Mouse (Mus musculus): ENCODE results near the gene AI597479.
"Not testable (repeated sequence)": the region's sequence is repeated elsewhere in the genome, so short reads cannot be mapped to it uniquely, and the experiment has no call there.

Gene AI597479

GRCm38 (mm10) chr1:43127196-43127595 lies 28.7 kb downstream of the AI597479 start:
- DNase-seq: no peak

GRCm38 (mm10) chr1:43127820-43128610 lies 29.5 kb downstream of the AI597479 start:
- no peak for DNase-seq

- no peak for DNase-seq
Measured at GRCm38 (mm10) chr1:43130219-43130981, 31.9 kb downstream of the AI597479 start.

- DNase-seq: no peak
Measured at GRCm38 (mm10) chr1:43131591-43131990, 33.1 kb downstream of the AI597479 start.

GRCm38 (mm10) chr1:43136488-43137029 lies 38.0 kb downstream of the AI597479 start:
- not testable (repeated sequence) for DNase-seq

DNA sequence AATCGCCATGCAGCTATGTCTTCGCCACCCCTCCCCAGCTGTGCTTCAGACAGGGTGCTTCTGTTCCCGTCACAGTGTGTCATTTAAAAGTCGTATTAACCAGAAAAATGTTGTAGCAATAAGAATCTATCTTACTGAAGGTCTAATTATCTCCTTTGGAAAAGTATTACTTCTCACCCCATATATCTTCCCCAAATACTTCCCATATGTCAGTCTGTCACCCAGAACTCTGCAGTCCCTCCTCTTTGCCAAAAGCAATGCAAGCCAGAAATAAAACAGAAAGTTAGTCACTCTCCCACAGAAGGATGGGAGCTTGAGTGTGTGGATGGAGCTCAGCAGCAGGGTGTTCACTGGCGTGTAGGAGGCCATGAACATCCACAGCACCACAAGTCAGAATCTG lies 38.8 kb downstream of the AI597479 start:
- no peak for DNase-seq

GRCm38 (mm10) chr1:43138268-43138812 lies 39.8 kb downstream of the AI597479 start:
- DNase-seq: no peak

DNA sequence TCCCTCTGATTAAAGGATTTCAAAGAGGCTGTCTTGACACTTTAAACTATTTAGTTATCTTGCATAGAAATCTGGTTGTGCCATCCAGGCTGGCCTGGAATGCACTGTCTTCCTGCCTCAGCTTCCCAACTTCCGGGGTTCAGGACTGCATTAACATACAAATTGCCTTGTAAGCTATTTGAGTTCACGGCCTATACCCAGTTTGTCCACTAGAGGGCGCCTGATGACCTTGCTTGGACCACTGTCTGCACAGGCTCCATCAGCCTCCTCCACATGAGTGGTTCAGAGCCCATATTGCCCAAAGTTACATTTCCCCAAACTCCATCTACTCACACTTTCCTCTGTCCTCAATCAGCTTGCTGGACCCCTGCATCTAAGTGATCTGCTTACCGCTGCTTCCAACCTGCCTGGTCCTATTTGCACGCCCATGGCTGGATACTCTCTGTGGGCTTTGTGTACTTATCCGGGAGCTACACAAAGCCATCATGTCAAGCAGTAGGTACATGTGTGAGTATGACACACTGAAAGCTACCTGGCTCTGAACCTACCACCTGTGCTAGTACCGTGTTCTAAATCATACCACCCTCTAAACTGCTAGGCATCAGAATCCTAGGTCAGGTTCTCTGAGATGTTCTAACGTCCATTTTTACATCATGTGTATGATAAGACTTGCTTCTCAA lies 41.2 kb downstream of the AI597479 start:
- DNase-seq: peak; percentile 86 to 94

GRCm38 (mm10) chr1:43141555-43141961 lies 43.0 kb downstream of the AI597479 start:
- DNase-seq: no peak

- no peak for DNase-seq
Measured at GRCm38 (mm10) chr1:43142849-43143248, 44.3 kb downstream of the AI597479 start.

DNA sequence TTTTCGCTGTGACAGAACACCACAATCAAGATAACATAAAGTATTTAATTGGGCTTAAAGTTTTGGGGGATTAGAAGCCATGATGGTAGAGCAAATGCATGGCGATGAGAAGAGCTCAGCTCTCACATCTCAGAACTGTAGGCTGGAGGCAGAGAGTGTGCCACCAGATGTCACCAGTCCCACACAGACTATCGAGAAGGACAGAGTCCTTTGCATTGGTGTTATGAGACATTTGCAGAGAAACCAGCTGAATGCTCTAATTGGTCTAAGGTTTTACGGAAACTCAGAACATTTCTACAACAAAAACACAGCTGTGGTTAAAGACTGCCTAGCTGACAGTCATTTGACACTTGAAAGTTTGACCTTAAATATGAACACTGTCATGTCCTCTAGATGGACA lies 44.8 kb downstream of the AI597479 start:
- peak; percentile 42 to 52 for DNase-seq

DNA sequence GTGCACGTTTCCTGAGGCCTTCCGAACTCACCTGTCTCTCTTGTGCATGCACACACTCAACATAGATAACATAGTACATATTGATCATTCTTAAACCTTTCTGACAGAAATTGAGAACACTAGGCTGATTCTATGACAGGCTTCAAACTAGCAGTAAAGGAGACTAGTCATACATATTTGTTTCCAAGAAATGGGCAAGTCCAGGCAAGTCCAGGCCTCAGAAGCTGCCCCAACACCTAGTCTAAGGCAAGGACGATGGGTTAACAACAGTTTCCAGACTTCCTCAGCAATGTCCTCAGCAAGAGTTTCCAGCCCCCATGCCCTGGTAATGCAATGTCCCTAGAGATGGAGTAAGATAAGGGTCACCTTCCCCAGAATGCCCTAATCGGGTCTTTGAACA lies 45.3 kb downstream of the AI597479 start:
- no peak for DNase-seq

DNA sequence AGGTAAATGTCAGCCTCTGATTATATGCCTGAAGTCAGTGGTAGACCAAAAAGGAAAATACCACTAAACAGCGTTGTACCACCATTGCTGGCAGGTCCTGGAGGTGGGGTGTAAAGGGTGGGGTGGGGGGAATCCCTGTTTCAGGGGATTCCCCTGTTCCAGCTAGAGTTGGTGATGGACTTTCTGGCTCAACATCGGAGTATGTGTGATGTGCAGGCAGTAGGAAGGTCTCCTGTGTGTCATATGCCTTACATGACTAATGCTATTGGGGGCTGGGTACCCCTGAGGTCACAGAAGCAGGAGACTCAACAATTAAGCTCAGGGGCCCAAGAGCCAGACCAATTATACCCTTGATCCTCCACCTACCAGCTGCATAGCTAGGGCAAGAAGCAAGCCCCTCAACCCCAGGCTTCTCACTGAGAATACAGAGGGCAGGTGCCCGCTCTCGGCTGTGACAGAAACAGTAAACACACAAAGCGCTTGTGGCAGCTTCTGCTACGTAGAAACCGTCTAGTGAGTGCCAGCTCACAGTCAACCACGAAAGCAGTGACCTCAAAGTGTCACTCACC lies 45.9 kb downstream of the AI597479 start:
- DNase-seq: no peak

GRCm38 (mm10) chr1:43145388-43145787 lies 46.9 kb downstream of the AI597479 start:
- DNase-seq: no peak

- no peak for DNase-seq
Measured at GRCm38 (mm10) chr1:43147474-43147873, 49.0 kb downstream of the AI597479 start.

DNA sequence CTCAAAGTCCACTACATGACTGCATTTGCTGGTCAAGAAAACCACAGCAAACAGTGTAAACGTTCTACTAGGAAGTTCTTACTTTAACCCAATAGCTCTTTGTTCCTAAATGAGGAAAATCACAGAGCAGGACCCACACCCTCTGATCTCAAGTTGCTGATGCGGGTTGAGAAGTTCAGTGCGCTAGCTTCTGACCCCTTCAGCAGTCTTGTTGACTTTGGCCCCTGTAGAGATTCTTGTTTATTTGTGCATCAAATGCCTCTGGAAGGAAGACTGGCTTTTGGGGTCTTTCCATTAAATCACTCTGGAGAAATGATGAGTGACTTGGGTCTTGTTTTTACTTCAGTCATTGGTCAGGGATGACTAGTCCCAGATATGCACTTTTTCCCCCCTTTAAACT lies 51.7 kb downstream of the AI597479 start:
- DNase-seq: peak in 1 of 2 experiments; percentile 51

DNA sequence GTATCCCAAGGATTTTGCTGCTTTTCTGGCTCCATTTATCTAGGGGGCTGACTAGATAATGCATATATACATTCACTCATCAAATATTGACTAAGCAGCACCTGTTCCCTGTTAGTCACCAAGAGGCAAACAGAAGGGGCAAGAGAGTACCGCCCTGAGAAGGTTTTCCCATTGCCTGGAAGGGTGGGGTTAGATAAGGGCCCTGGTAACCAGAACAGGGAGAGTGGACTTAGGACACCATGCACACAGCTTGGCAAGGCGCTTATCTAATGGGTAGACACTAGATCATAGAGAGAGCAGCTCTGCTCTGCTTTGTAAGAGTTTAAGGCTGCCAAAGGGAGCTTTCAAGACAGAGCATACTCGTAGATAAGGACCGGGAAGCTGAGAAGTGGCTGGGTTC lies 54.1 kb downstream of the AI597479 start:
- DNase-seq: no peak

DNA sequence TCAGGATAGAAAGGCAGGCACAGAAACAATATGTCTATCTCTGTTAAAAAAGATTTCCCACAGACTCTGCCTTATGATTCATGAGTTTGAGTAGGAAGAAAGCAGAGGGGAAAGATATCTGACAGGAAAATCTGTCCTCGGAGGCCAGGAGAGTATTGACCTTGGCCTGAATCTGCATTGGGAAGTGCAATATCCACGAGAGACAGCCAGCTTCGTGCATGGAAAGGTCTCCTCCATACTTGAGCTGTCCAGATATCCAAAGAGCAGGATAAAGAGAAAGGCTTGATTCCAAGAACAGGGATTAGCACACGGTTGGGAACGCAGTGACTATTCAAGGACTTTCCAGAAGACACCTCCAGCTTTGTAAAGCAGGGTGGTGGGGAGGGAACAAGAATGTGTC lies 55.0 kb downstream of the AI597479 start:
- DNase-seq: no peak

- no peak for DNase-seq
Measured at GRCm38 (mm10) chr1:43154491-43154890, 56.0 kb downstream of the AI597479 start.

DNA sequence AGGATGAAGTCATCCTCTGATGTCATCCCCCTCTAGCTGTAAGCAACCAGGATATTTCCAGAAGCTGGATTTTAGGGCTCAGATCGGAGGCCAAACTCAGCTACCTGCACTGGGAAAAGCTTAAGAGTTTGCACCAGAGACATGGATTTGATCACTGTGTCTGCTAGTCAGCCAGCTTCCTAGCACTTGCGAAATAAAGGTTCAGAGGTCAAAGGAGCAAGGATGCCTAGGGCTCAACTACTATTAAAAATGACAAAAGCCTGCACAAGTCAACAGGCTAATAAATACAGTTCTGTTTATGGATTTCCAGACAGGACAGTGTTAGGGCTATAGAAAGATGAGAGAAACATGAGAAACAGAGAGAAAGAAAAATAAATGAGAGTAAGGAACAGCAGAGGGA lies 59.4 kb downstream of the AI597479 start:
- no peak for DNase-seq

DNA sequence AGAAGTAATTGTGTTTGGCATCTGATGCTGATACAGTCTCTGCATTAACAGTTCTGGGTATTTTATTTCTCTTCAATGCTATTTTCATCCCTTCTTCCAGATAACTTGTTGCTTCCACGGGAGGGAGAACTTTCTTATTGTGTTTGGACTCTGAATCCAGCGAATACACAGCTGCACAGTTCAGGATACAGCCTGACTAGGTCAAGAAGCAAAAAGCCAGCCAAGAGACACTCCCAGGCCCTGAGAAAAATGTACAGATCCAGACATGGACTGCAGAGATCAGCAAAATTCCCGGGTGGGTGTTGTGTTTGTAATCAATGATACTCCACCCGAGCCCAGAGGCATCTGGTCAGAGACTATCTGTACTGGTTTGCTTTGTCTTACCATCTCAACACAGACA lies 60.9 kb downstream of the AI597479 start:
- no peak for DNase-seq

DNA sequence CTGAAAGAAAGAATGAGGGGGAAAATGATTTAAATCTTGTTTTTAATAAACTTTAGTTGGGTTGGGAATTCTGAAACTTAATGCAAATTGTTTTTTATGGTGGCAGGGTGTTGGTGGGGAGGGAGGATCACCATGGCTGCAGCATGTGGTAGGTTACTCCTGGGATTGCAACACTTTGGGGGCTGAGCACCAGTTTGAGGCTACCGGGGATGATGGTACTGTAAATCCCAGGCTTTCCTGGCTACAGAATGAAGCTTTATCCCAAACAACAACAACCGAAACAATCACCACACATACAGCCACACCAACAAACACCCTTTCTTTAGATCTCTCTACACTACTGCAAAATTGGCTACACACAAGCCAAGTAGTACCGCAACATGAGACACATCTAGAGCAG lies 63.9 kb downstream of the AI597479 start:
- DNase-seq: no peak

- DNase-seq: no peak
Measured at GRCm38 (mm10) chr1:43163084-43163466, 64.6 kb downstream of the AI597479 start.
